Mouse (Mus musculus) C2C12 (cell line): ENCODE data around the gene Plvap.

Experiments used
- CEBPB ChIP-seq: IDR thresholded peaks from one replicate; pipeline ENCODE4 v1.6.1; 2011; ENCODE audit warnings: low read depth, mild to moderate bottlenecking, control low read depth, moderate library complexity
- CTCF ChIP-seq: IDR thresholded peaks from one replicate; pipeline ENCODE4 v1.5.1; 2011; ENCODE audit not compliant: control insufficient read depth, insufficient read depth, insufficient read length
- FOSL1 ChIP-seq: IDR thresholded peaks from one replicate; pipeline ENCODE4 v1.8.0; 2011; ENCODE audit warnings: mild to moderate bottlenecking, low read length; ENCODE audit not compliant: poor library complexity, insufficient read depth, severe bottlenecking
- MAX ChIP-seq: IDR thresholded peaks from one replicate; pipeline ENCODE4 v1.6.1; 2011; ENCODE audit warnings: mild to moderate bottlenecking, control low read depth
- MYOD1 ChIP-seq: IDR thresholded peaks from one replicate; pipeline ENCODE4 v1.6.1; 2011; ENCODE audit warnings: low read depth; ENCODE audit not compliant: control insufficient read depth, insufficient read length
- MYOG ChIP-seq: IDR thresholded peaks from one replicate; pipeline ENCODE4 v1.6.1; 2011; ENCODE audit not compliant: control insufficient read depth, insufficient read length; ENCODE audit errors: extremely low read depth
- USF1 ChIP-seq: IDR thresholded peaks from one replicate; pipeline ENCODE4 v1.6.1; 2011; ENCODE audit warnings: low read depth, mild to moderate bottlenecking, control low read depth, moderate library complexity

- TF ChIP-seq CTCF = peak; percentile 47
- TF ChIP-seq USF1 = no peak
- TF ChIP-seq MYOD1 = no peak
- TF ChIP-seq MAX = no peak
- no peak for TF ChIP-seq CEBPB
- no peak for TF ChIP-seq MYOG
- TF ChIP-seq FOSL1 = no peak
Measured at GRCm38 (mm10) chr8:71476099-71476940, 35.2 kb downstream of the Plvap start.
